Mouse (Mus musculus) limb, embryonic 15.5 days (tissue): ENCODE results near the gene Chst2. TPM values are rescaled to one million over a fixed set of nuclear protein-coding genes. Genes with fewer than 3 reads are reported as not detected.

Experiments
- ATAC-seq: fragments of 200-750 bp; cut with Nextera tagmentation; 2 replicates; pipeline ENCODE4 v1.8.0; 2017; ENCODE audit warnings: low read depth, moderate TSS enrichment; ENCODE audit not compliant: insufficient number of reproducible peaks, low FRiP score, low TSS enrichment
- H3K27ac ChIP-seq: fragments of 300-500 bp; sonication (generic); 2 replicates; pipeline ENCODE4 v1.5.1; 2015; ENCODE audit warnings: moderate library complexity, mild to moderate bottlenecking, inconsistent platforms
- H3K27me3 ChIP-seq: fragments of 300-500 bp; sonication (generic); 2 replicates; pipeline ENCODE4 v1.6.1; 2015; ENCODE audit warnings: inconsistent platforms
- H3K36me3 ChIP-seq: fragments of 300-500 bp; sonication (generic); 2 replicates; pipeline ENCODE4 v1.6.1; 2015; ENCODE audit warnings: inconsistent platforms
- H3K4me1 ChIP-seq: fragments of 300-500 bp; sonication (generic); 2 replicates; pipeline ENCODE4 v1.6.1; 2015; ENCODE audit warnings: inconsistent platforms
- H3K4me2 ChIP-seq: fragments of 300-500 bp; sonication (generic); 2 replicates; pipeline ENCODE4 v1.6.1; 2015; ENCODE audit warnings: mild to moderate bottlenecking, inconsistent platforms
- H3K4me3 ChIP-seq: fragments of 300-500 bp; sonication (generic); 2 replicates; pipeline ENCODE4 v1.5.1; 2015; ENCODE audit warnings: mild to moderate bottlenecking, inconsistent platforms
- H3K9ac ChIP-seq: fragments of 300-500 bp; sonication (generic); 2 replicates; pipeline ENCODE4 v1.6.1; 2015; ENCODE audit warnings: inconsistent platforms
- H3K9me3 ChIP-seq: fragments of 300-500 bp; sonication (generic); 2 replicates; pipeline ENCODE4 v1.6.1; 2016; ENCODE audit warnings: inconsistent platforms
- WGBS: fragments of 180-500 bp; shearing (Covaris S2); methylation state at CpG from one replicate; pipeline ENCODE4 v1.1.7; 2015; 5-methylcytosine and 5-hydroxymethylcytosine counted together
- polyA plus RNA-seq: library from polyadenylated mRNA; unstranded; fragments of >200 nt; fragmentation: Nextera tagmentation; extraction: Ambion mirVana; gene quantifications from 2 replicates; pipeline ENCODE4 v1.2.1, GENCODE M21; 2015

Gene Chst2
- polyA plus RNA-seq, 1 experiment from 2014 or later: 10.3 TPM

DNA sequence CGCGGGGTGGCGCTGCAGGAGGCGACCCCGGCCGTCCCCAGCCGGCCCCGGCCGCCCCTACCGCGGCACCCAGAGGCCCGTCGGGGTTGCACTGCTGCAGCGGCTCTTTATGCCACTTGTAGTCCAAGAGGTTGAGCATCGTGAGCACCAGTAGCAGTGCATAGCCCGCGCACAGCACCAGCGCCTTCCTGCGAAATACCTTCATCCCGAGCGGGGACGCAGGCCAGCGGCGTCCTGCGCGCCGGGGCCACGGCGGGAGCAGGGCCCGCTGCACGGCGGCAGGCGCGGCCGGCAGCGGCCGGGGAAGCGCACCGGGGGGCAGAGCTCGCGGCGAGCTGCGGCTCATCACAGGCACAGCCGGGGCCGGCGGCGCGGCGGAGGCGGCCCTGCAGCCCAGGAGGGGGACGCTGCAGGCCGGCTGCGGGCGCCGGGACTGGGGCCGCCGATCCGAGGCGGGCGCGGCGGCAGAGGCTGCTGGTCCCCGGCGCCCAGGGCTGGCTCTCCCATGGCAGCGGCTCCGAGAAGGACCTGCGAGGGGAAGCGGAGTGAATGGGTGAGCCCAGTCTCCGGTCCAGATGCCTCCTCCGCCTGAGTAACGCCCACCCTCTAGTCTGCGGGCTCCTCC is 464 bp downstream of the Chst2 start:
- H3K4me1 ChIP-seq: peaks cover 21% of the 10 kb centered on the region
- H3K27ac ChIP-seq: peak overlapping the region; percentile 86
- no peaks in the 10 kb centered on the region for H3K9me3 ChIP-seq
- no peaks in the 10 kb centered on the region; the same call in 1 of the 2 replicates for H3K27me3 ChIP-seq
- no peaks in the 10 kb centered on the region for H3K36me3 ChIP-seq
- ATAC-seq: 0 out of 2 replicates have a peak, but pooled peaks have one; percentile 11
- peak overlapping the region; percentile 68 for H3K9ac ChIP-seq
- peak overlapping the region; percentile 96 for H3K4me2 ChIP-seq
- H3K4me3 ChIP-seq: peak overlapping the region; percentile 71
- WGBS: under 1% methylated on average over 71 of the region's 72 CpGs

- ATAC-seq: peak; percentile 9; the same call in 1 of the 2 replicates
- 0% methylated on average over 30 of the region's 30 CpGs for WGBS
- no peaks in the 10 kb centered on the region for H3K9me3 ChIP-seq
- peaks cover 21% of the 10 kb centered on the region for H3K4me1 ChIP-seq
- H3K4me3 ChIP-seq: peak overlapping the region; percentile 71
- peak overlapping the region; percentile 96 for H3K4me2 ChIP-seq
- no peaks in the 10 kb centered on the region for H3K36me3 ChIP-seq
- no peaks in the 10 kb centered on the region; the same call in 1 of the 2 replicates for H3K27me3 ChIP-seq
- peak overlapping the region; percentile 68 for H3K9ac ChIP-seq
- peak overlapping the region; percentile 86 for H3K27ac ChIP-seq
Measured at GRCm38 (mm10) chr9:95405511-95405945, 994 bp downstream of the Chst2 start.

- no peak overlapping the region for H3K27ac ChIP-seq
- no peak for ATAC-seq
Measured at GRCm38 (mm10) chr9:95404811-95405465, 1.6 kb downstream of the Chst2 start.

DNA sequence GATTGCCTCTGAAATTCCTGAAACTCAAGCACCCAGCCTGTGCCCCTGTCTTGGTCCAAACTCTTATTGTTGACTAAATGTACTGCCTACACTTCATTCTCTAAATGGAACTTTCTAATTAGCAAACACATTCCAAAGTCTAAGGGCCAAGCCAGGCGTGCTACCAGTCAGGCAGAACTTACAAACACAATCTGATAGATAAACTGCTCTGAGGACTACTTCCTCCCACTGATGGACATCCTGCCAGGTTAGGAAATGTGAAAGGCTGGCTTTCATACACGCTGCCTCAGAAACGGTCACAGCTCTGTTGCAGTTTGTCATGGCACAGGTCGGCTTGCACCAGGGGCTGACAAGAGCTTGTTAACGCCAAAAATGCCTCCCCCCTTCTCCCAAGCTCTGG is 4.8 kb downstream of the Chst2 start:
- no peak for ATAC-seq
- Histone ChIP-seq H3K9ac (no peak overlapping the region), H3K4me3 (no peak overlapping the region), H3K9me3 (no peaks in the 10 kb centered on the region), H3K4me1 (peaks cover 14% of the 10 kb centered on the region), H3K36me3 (no peaks in the 10 kb centered on the region), H3K27ac (no peak overlapping the region), H3K27me3 (no peaks in the 10 kb centered on the region), H3K4me2 (no peak overlapping the region)
- 44% methylated on average over 5 of the region's 5 CpGs for WGBS

More at GRCm38 (mm10) chr9:95404811-95405465, 1.6 kb downstream of the Chst2 start:
- H3K4me2 ChIP-seq: peak overlapping the region; percentile 96
- H3K4me3 ChIP-seq: peak overlapping the region; percentile 71
- H3K36me3 ChIP-seq: no peaks in the 10 kb centered on the region
- H3K9ac ChIP-seq: no peak overlapping the region
- no peaks in the 10 kb centered on the region for H3K9me3 ChIP-seq
- 70% methylated on average over 38 of the region's 38 CpGs for WGBS
- no peaks in the 10 kb centered on the region; the same call in 1 of the 2 replicates for H3K27me3 ChIP-seq
- peaks cover 21% of the 10 kb centered on the region for H3K4me1 ChIP-seq

- no peak for ATAC-seq
Measured at GRCm38 (mm10) chr9:95392011-95392410, 14.5 kb downstream of the Chst2 start.

GRCm38 (mm10) chr9:95389956-95390355 is 16.6 kb downstream of the Chst2 start:
- Histone ChIP-seq H3K36me3 (no peaks in the 10 kb centered on the region), H3K4me2 (no peak overlapping the region), H3K9ac (no peak overlapping the region), H3K27me3 (no peaks in the 10 kb centered on the region), H3K4me3 (no peak overlapping the region), H3K4me1 (0 out of 2 replicates have a peak, but pooled peaks cover 5% of the 10 kb centered on the region), H3K9me3 (no peaks in the 10 kb centered on the region), H3K27ac (no peak overlapping the region)
- ATAC-seq: no peak
- 94% methylated on average over 3 of the region's 3 CpGs for WGBS

More at GRCm38 (mm10) chr9:95392011-95392410, 14.5 kb downstream of the Chst2 start:
- Histone ChIP-seq H3K4me1 (0 out of 2 replicates have a peak, but pooled peaks cover 5% of the 10 kb centered on the region), H3K9ac (no peak overlapping the region), H3K36me3 (no peaks in the 10 kb centered on the region), H3K4me2 (no peak overlapping the region), H3K4me3 (no peak overlapping the region), H3K9me3 (no peaks in the 10 kb centered on the region), H3K27ac (no peak overlapping the region), H3K27me3 (no peaks in the 10 kb centered on the region)
- 53% methylated on average over 1 of the region's 1 CpGs for WGBS

- Histone ChIP-seq H3K4me1 (0 out of 2 replicates have a peak, but pooled peaks cover 5% of the 10 kb centered on the region), H3K4me2 (no peak overlapping the region), H3K36me3 (no peaks in the 10 kb centered on the region), H3K9ac (no peak overlapping the region), H3K9me3 (no peaks in the 10 kb centered on the region), H3K27ac (no peak overlapping the region), H3K27me3 (no peaks in the 10 kb centered on the region), H3K4me3 (no peak overlapping the region)
- WGBS: 85% methylated on average over 8 of the region's 8 CpGs
- ATAC-seq: no peak
Measured at GRCm38 (mm10) chr9:95387881-95388380, 18.6 kb downstream of the Chst2 start.

GRCm38 (mm10) chr9:95375966-95376365 is 30.6 kb downstream of the Chst2 start:
- Histone ChIP-seq H3K9me3 (no peaks in the 10 kb centered on the region), H3K4me2 (no peak overlapping the region), H3K36me3 (no peaks in the 10 kb centered on the region), H3K27me3 (no peaks in the 10 kb centered on the region), H3K4me3 (no peak overlapping the region), H3K4me1 (no peaks in the 10 kb centered on the region), H3K27ac (no peak overlapping the region), H3K9ac (no peak overlapping the region)
- 55% methylated on average over 1 of the region's 1 CpGs for WGBS
- no peak for ATAC-seq

GRCm38 (mm10) chr9:95375336-95375735 is 31.2 kb downstream of the Chst2 start:
- Histone ChIP-seq H3K4me1 (no peaks in the 10 kb centered on the region), H3K27me3 (no peaks in the 10 kb centered on the region), H3K27ac (no peak overlapping the region), H3K4me2 (no peak overlapping the region), H3K9me3 (no peaks in the 10 kb centered on the region), H3K9ac (no peak overlapping the region), H3K36me3 (no peaks in the 10 kb centered on the region), H3K4me3 (no peak overlapping the region)
- no peak for ATAC-seq
- WGBS: 84% methylated on average over 8 of the region's 8 CpGs

GRCm38 (mm10) chr9:95373741-95374140 is 32.8 kb downstream of the Chst2 start:
- Histone ChIP-seq H3K9me3 (no peaks in the 10 kb centered on the region), H3K4me3 (no peak overlapping the region), H3K27ac (no peak overlapping the region), H3K9ac (no peak overlapping the region), H3K36me3 (no peaks in the 10 kb centered on the region), H3K4me2 (no peak overlapping the region), H3K27me3 (no peaks in the 10 kb centered on the region), H3K4me1 (no peaks in the 10 kb centered on the region)
- ATAC-seq: no peak
- 89% methylated on average over 1 of the region's 1 CpGs for WGBS

- H3K4me1 ChIP-seq: no peaks in the 10 kb centered on the region
- no peak overlapping the region for H3K27ac ChIP-seq
- 89% methylated on average over 3 of the region's 3 CpGs for WGBS
- no peaks in the 10 kb centered on the region for H3K27me3 ChIP-seq
- H3K36me3 ChIP-seq: no peaks in the 10 kb centered on the region
- H3K4me3 ChIP-seq: no peak overlapping the region
- no peak overlapping the region for H3K9ac ChIP-seq
- H3K4me2 ChIP-seq: no peak overlapping the region
- no peak for ATAC-seq
- no peaks in the 10 kb centered on the region for H3K9me3 ChIP-seq
Measured at GRCm38 (mm10) chr9:95365882-95366281, 40.6 kb downstream of the Chst2 start.

DNA sequence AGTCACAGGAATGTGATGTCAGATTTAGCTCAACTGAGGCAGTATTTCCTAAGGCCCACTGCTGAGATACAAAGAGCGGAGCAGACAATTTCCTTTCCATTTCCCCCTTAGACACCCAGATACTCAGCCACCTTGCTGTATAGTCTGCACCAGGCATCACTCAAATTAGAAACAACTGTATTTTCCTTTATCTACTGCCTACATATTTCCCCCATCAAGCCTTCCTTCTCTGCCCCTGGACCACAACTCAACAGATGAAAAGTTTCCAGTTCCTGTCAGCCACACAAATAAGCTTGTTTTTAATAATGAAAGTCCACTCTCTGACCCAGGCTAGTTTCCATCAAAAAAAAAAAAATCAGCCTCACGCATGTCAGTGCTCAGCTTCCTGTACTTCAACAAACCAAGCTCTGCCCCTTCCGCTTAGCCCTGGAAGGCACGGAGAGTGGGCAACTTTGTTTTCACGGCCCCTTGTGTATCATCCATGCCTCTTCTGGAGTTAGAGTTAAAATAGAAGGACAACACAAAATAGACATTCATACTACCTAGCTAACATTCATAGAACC is 52.6 kb downstream of the Chst2 start:
- Histone ChIP-seq H3K4me1 (no peaks in the 10 kb centered on the region), H3K9me3 (no peaks in the 10 kb centered on the region), H3K4me2 (no peak overlapping the region), H3K36me3 (no peaks in the 10 kb centered on the region), H3K4me3 (no peak overlapping the region), H3K27me3 (no peaks in the 10 kb centered on the region), H3K27ac (no peak overlapping the region), H3K9ac (no peak overlapping the region)
- ATAC-seq: no peak
- WGBS: 80% methylated on average over 5 of the region's 5 CpGs
